Comparison of ENCODE assay signal across 16 mouse cellular contexts in genomic region chr6:115225519-115225918, GRCm38 (mm10). TPM values are rescaled to one million over a fixed set of nuclear protein-coding genes. Genes with fewer than 3 reads are reported as not detected.
DNase-seq lines count a peak whose midpoint lies in the region; ATAC-seq and TF ChIP-seq lines count a peak whose summit lies in the region.
"Had no signal": no experiment of that assay in that cellular context is flagged by ENCODE, and none has a peak within 500 bp of the region (broad histone marks: within the 10 kb centered on the region; RNA-seq: fewer than 3 reads in every experiment).

No protein-coding gene starts in this region.

- ATAC-seq in cerebellum, adult (ENCODE audit: insufficient number of reproducible peaks, low FRiP score, low TSS enrichment) = peak; percentile 62; the same call in 1 of the 2 replicates
- no peak for ATAC-seq in erythroid progenitor cell, adult 5-6 weeks (replicated peaks; ENCODE audit: low FRiP score, poor library complexity, severe bottlenecking)
- ATAC-seq in stomach, postnatal 0 days (ENCODE audit: low FRiP score, low TSS enrichment) = no peak
- ATAC-seq in lung, postnatal 0 days = no peak

- TF ChIP-seq POLR2A in olfactory bulb, adult 2 months (IDR thresholded peaks at IDR 0.05; ENCODE audit: insufficient read depth, low read depth, low read length) = no peak

- H3K4me3 ChIP-seq in olfactory bulb, adult 2 months (ENCODE audit: insufficient read depth, low read depth, low read length) = no peak overlapping the region
- no peak overlapping the region for H3K4me3 ChIP-seq in stomach, postnatal 0 days (ENCODE audit: low read depth, low read length)
- H3K4me3 ChIP-seq in lung, postnatal 0 days (ENCODE audit: low read depth, low read length) = no peak overlapping the region
- H3K4me3 ChIP-seq: heart, embryonic 13.5 days; liver, embryonic 15.5 days had no signal

- no peak for TF ChIP-seq EP300 in stomach, postnatal 0 days (optimal IDR thresholded peaks at IDR 0.05)
- no peak for TF ChIP-seq EP300 in lung, postnatal 0 days (IDR thresholded peaks at IDR 0.05)

- TF ChIP-seq CTCF in olfactory bulb, adult 2 months (IDR thresholded peaks at IDR 0.05; ENCODE audit: insufficient read depth, low read depth, low read length) = no peak
- TF ChIP-seq CTCF in stomach, postnatal 0 days (IDR thresholded peaks at IDR 0.05; ENCODE audit: low read depth) = no peak
- TF ChIP-seq CTCF in lung, postnatal 0 days (IDR thresholded peaks at IDR 0.05) = no peak

- H3K9ac ChIP-seq in stomach, postnatal 0 days (ENCODE audit: low read length) = no peak overlapping the region
- H3K9ac ChIP-seq in lung, postnatal 0 days (replicated peaks; ENCODE audit: low read depth) = no peak overlapping the region
- H3K9ac ChIP-seq: heart, embryonic 13.5 days; hindbrain, embryonic 14.5 days; liver, embryonic 15.5 days had no signal

- H3K9me3 ChIP-seq in stomach, postnatal 0 days (ENCODE audit: control insufficient read depth, low read length) = no peaks in the 10 kb centered on the region
- no peaks in the 10 kb centered on the region for H3K9me3 ChIP-seq in lung, postnatal 0 days (ENCODE audit: low read length)
- H3K9me3 ChIP-seq: heart, embryonic 13.5 days; liver, embryonic 15.5 days had no signal

- WGBS in olfactory bulb, adult 2 months = 32% methylated on average over 3 of the region's 3 CpGs
- 40% methylated on average over 3 of the region's 3 CpGs for WGBS in stomach, postnatal 0 days
- WGBS in lung, postnatal 0 days = 35% methylated on average over 3 of the region's 3 CpGs

- peaks cover 15% of the 10 kb centered on the region for H3K4me1 ChIP-seq in olfactory bulb, adult 2 months (ENCODE audit: control insufficient read depth, insufficient read depth, low read length)
- no peaks in the 10 kb centered on the region for H3K4me1 ChIP-seq in stomach, postnatal 0 days (replicated peaks; ENCODE audit: control insufficient read depth, insufficient read depth)
- no peaks in the 10 kb centered on the region for H3K4me1 ChIP-seq in lung, postnatal 0 days (ENCODE audit: insufficient read depth, low read depth, low read length)
- H3K4me1 ChIP-seq: heart, embryonic 13.5 days; liver, embryonic 15.5 days had no signal

- H3K4me2 ChIP-seq in stomach, postnatal 0 days (replicated peaks; ENCODE audit: low read depth) = no peak overlapping the region
- no peak overlapping the region for H3K4me2 ChIP-seq in lung, postnatal 0 days (replicated peaks; ENCODE audit: low read depth, low read length)
- H3K4me2 ChIP-seq: heart, embryonic 13.5 days; hindbrain, embryonic 14.5 days; liver, embryonic 15.5 days had no signal

- DNase-seq in right cerebral cortex, adult 18-20 months = peak; percentile 39
- DNase-seq in right cerebral cortex, postnatal 4 days = no peak
- peak; percentile 71 to 86 for DNase-seq in cerebellum, postnatal 36 days
- no peak for DNase-seq in stomach, postnatal 0 days (ENCODE audit: low spot score)
- DNase-seq in lung, postnatal 0 days (ENCODE audit: low spot score) = no peak
- DNase-seq: thymus, adult 18-20 months had no signal

- H3K27ac ChIP-seq in olfactory bulb, adult 2 months (ENCODE audit: insufficient read depth, low read depth, low read length) = peak overlapping the region; percentile 88; the same call in 1 of the 2 replicates
- no peak overlapping the region for H3K27ac ChIP-seq in stomach, postnatal 0 days (replicated peaks)
- H3K27ac ChIP-seq in lung, postnatal 0 days (ENCODE audit: low read length) = no peak overlapping the region
- H3K27ac ChIP-seq: heart, embryonic 13.5 days; hindbrain, embryonic 14.5 days; kidney, postnatal 0 days; liver, embryonic 15.5 days had no signal

- H3K27me3 ChIP-seq in stomach, postnatal 0 days (ENCODE audit: control insufficient read depth, insufficient read depth, low read length) = no peaks in the 10 kb centered on the region
- H3K27me3 ChIP-seq in lung, postnatal 0 days (replicated peaks; ENCODE audit: insufficient read depth, low read length) = no peaks in the 10 kb centered on the region
- H3K27me3 ChIP-seq: liver, embryonic 15.5 days had no signal

- H3K36me3 ChIP-seq in stomach, postnatal 0 days (ENCODE audit: control insufficient read depth, insufficient read depth, low read length) = no peaks in the 10 kb centered on the region
- no peaks in the 10 kb centered on the region for H3K36me3 ChIP-seq in lung, postnatal 0 days (ENCODE audit: insufficient read depth, low read length)
- H3K36me3 ChIP-seq: heart, embryonic 13.5 days; liver, embryonic 15.5 days had no signal

RNA-seq across cellular contexts. Expression of gene Gm17482, which starts 1.6 kb away (rescaled TPM):
- not detected in 2 replicates for polyA plus RNA-seq in olfactory bulb, adult 2 months (2012; ENCODE audit: insufficient read depth, insufficient read length, low replicate concordance, missing spikeins)
- not detected in 2 replicates for total RNA-seq in erythroid progenitor cell, adult 5-6 weeks (2015; ENCODE audit: low replicate concordance)
- not detected in 2 replicates for total RNA-seq in erythroid progenitor cell, adult 5-6 weeks (2017; ENCODE audit: low replicate concordance)
- polyA plus RNA-seq in stomach, postnatal 0 days (2015; fragmentation: Nextera tagmentation; extraction: Ambion mirVana) = not detected in 2 replicates
- not detected in 2 replicates for polyA plus RNA-seq in lung, postnatal 0 days (2015; fragmentation: Nextera tagmentation; extraction: Ambion mirVana)
- total RNA-seq: left cerebral cortex, postnatal 14 days had no signal
- polyA plus RNA-seq: embryonic facial prominence, embryonic 14.5 days; heart, embryonic 13.5 days; hindbrain, embryonic 14.5 days; kidney, postnatal 0 days; liver, embryonic 15.5 days; small intestine, adult 2 months had no signal

RNA-seq across cellular contexts. Expression of gene Timp4, which starts 26.5 kb away (rescaled TPM):
- not detected in 2 replicates for polyA plus RNA-seq in olfactory bulb, adult 2 months (2012; ENCODE audit: insufficient read depth, insufficient read length, low replicate concordance, missing spikeins)
- total RNA-seq in erythroid progenitor cell, adult 5-6 weeks (2015; ENCODE audit: low replicate concordance) = 0.42 TPM in 1 of 2 replicates, not detected in the other
- total RNA-seq in erythroid progenitor cell, adult 5-6 weeks (2017; ENCODE audit: low replicate concordance) = not detected in 2 replicates
- 1.0 and 1.9 TPM in 2 replicates for polyA plus RNA-seq in stomach, postnatal 0 days (2015; fragmentation: Nextera tagmentation; extraction: Ambion mirVana)
- polyA plus RNA-seq in lung, postnatal 0 days (2015; fragmentation: Nextera tagmentation; extraction: Ambion mirVana) = 3.7 and 5.0 TPM in 2 replicates

Comparison
In these comparisons a context has a peak if more than half of its experiments do, and no peak if none do; other contexts are left out.
1. DNase-seq: peak in right cerebral cortex, adult 18-20 months (single experiment) and cerebellum, postnatal 36 days (2 of 2); none in right cerebral cortex, postnatal 4 days (single experiment), stomach, postnatal 0 days (single experiment) and lung, postnatal 0 days (single experiment).